Mouse (Mus musculus) G1E (cell line): Measurements from ENCODE around the gene Ndufa13.

ENCODE experiments used
- GATA2 ChIP-seq: IDR thresholded peaks from 2 replicates; pipeline ENCODE4 v1.6.1; 2012; ENCODE audit warnings: low read depth, low read length, inconsistent platforms, borderline replicate concordance
- POLR2AphosphoS5 ChIP-seq: IDR thresholded peaks from 2 replicates; pipeline ENCODE4 v1.6.1; 2012; ENCODE audit warnings: low read depth, low read length, inconsistent platforms; ENCODE audit not compliant: insufficient replicate concordance
- TAL1 ChIP-seq: conservative IDR thresholded peaks from 2 replicates; pipeline ENCODE4 v1.6.1; 2012; ENCODE audit warnings: low read depth, low read length, inconsistent platforms, mixed read lengths

GRCm38 (mm10) chr8:69877396-69877795 is 25.0 kb downstream of the Ndufa13 start:
- TF ChIP-seq TAL1 (no peak), GATA2 (no peak), POLR2AphosphoS5 (no peak)
